In the genomic region with DNA sequence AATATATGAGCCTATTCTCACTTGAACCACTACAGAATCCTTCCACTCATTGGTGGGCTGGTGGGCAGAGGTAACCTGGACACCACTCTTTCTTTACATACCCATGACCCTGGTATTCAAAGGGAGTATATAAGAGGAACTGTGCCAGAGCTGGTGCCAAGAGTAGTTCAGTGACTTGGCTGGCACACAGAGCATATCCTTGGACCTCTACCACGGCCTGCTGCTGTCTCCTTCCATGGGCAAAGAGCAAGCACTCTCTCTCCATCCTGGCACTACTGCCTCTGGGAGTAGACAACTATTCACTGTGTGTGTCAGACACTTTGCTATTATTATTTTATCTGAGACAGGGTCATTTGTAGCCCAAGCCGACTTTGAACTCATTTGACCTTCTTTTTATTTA, we compare ENCODE assay signal across 7 mouse cellular contexts.
"Had no signal": no experiment of that assay in that cellular context is flagged by ENCODE, and none has a peak within 500 bp of the region (broad histone marks: within the 10 kb centered on the region; RNA-seq: fewer than 3 reads in every experiment).

No protein-coding gene starts in this region.

- DNase-seq: lung, adult 2 months; lung, postnatal 14 days; lung, postnatal 36 days; right cerebral cortex, postnatal 14 days; thymus, adult 2 months; thymus, postnatal 25 days; thymus, postnatal 4 days had no signal
